Mouse (Mus musculus) cerebellum, adult (tissue): ENCODE measurements around the gene Irf2.

Experiments used
- ATAC-seq: cut with Nextera tagmentation; 2 replicates; pipeline ENCODE4 v1.9.2; 2017; ENCODE audit warnings: mild to moderate bottlenecking, moderate library complexity, mixed read lengths; ENCODE audit not compliant: insufficient number of reproducible peaks, low FRiP score, low TSS enrichment

The Irf2 gene

GRCm38 (mm10) chr8:46751151-46751550, 11.6 kb downstream of the Irf2 start:
- ATAC-seq: no peak

- no peak for ATAC-seq
Observed at GRCm38 (mm10) chr8:46752986-46753385, 13.5 kb downstream of the Irf2 start.

- ATAC-seq: no peak
Observed at GRCm38 (mm10) chr8:46754355-46754754, 14.8 kb downstream of the Irf2 start.

GRCm38 (mm10) chr8:46755731-46756333, 16.3 kb downstream of the Irf2 start:
- no peak for ATAC-seq

- no peak for ATAC-seq
Observed at GRCm38 (mm10) chr8:46757613-46758012, 18.1 kb downstream of the Irf2 start.

- no peak for ATAC-seq
Observed at GRCm38 (mm10) chr8:46758131-46758530, 18.6 kb downstream of the Irf2 start.

- ATAC-seq: no peak
Observed at GRCm38 (mm10) chr8:46758676-46759075, 19.1 kb downstream of the Irf2 start.

- ATAC-seq: no peak
Observed at GRCm38 (mm10) chr8:46759562-46759961, 20.0 kb downstream of the Irf2 start.

- ATAC-seq: no peak
Observed at GRCm38 (mm10) chr8:46760701-46761100, 21.2 kb downstream of the Irf2 start.

- no peak for ATAC-seq
Observed at GRCm38 (mm10) chr8:46761454-46761853, 21.9 kb downstream of the Irf2 start.

GRCm38 (mm10) chr8:46769408-46770180, 30.1 kb downstream of the Irf2 start:
- ATAC-seq: peak; percentile 54; the same call in 1 of the 2 replicates

GRCm38 (mm10) chr8:46770905-46771516, 31.5 kb downstream of the Irf2 start:
- no peak for ATAC-seq

- no peak for ATAC-seq
Observed at GRCm38 (mm10) chr8:46772801-46773200, 33.3 kb downstream of the Irf2 start.

- ATAC-seq: no peak
Observed at GRCm38 (mm10) chr8:46777760-46778460, 38.4 kb downstream of the Irf2 start.

- no peak for ATAC-seq
Observed at GRCm38 (mm10) chr8:46781067-46781657, 41.6 kb downstream of the Irf2 start.

GRCm38 (mm10) chr8:46782254-46782653, 42.7 kb downstream of the Irf2 start:
- ATAC-seq: no peak

GRCm38 (mm10) chr8:46785070-46785469, 45.5 kb downstream of the Irf2 start:
- ATAC-seq: no peak

GRCm38 (mm10) chr8:46785926-46786325, 46.4 kb downstream of the Irf2 start:
- ATAC-seq: no peak

- ATAC-seq: no peak
Observed at GRCm38 (mm10) chr8:46789091-46789881, 49.8 kb downstream of the Irf2 start.
